Mouse (Mus musculus): Measurements from ENCODE around the gene Ogn. TPM values are rescaled to one million over a fixed set of nuclear protein-coding genes. Genes with fewer than 3 reads are reported as not detected.

Gene Ogn
- total and polyA plus RNA-seq, 3 experiments, result 0.04 to 0.06 TPM; not detected in 1

DNA sequence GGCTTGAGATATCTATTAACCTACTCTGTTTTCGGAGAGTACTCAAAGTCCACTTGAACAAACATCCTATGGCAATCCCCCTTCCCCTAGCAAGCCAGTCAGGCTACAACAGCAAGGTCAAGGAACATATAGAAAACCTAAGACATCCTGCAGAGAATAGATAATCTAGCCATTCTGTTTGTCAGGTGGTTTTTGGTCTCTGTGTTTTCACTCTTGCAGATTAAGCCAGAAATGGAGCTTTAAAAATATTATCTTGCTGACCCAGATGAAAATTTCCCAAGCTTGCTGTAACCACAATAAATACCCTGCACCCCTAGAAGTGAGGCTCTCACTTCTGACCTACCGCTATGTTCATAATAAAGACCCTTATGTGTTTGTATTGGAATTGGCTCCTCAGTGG lies 36.4 kb upstream of the Ogn start:
- H3K27me3 ChIP-seq (ENCODE audit: control insufficient read depth in 1 of 2, insufficient read depth in 2 of 2, low read length in 2 of 2), result no peaks in the 10 kb centered on the region
- H3K4me3 ChIP-seq (ENCODE audit: control insufficient read depth in 1 of 2, insufficient read depth in 1 of 2, low read depth in 2 of 2, low read length in 2 of 2), result no peak overlapping the region
- H3K79me2 ChIP-seq (ENCODE audit: control insufficient read depth, insufficient read depth, low read length, poor library complexity), result no peaks in the 10 kb centered on the region
- no peaks in the 10 kb centered on the region for H3K9me3 ChIP-seq (replicated peaks; ENCODE audit: insufficient read depth, low read length)
- no peak overlapping the region for H3K9ac ChIP-seq (ENCODE audit: control insufficient read depth, low read depth, low read length, poor library complexity, severe bottlenecking)
- peak overlapping the region; percentile 73 for H3K27ac ChIP-seq (ENCODE audit: control insufficient read depth, low read depth, low read length)
- peaks cover 10 to 20% of the 10 kb centered on the region in 2 experiments for H3K4me1 ChIP-seq (ENCODE audit: control insufficient read depth in 1 of 2, insufficient read depth in 2 of 2, low read length in 2 of 2)
- peak; percentile 75 for DNase-seq (ENCODE audit: low read depth, low spot score)
- H3K36me3 ChIP-seq (ENCODE audit: control insufficient read depth in 1 of 2, insufficient read depth in 2 of 2, low read length in 2 of 2), result peaks cover 0 to 22% of the 10 kb centered on the region in 2 experiments; a peak in 2 of 4 replicates
- TF ChIP-seq BHLHE40 (IDR thresholded peaks at IDR 0.05; ENCODE audit: borderline replicate concordance, low read depth, low read length), result peak; percentile 65
- no peak for TF ChIP-seq NELFE (IDR thresholded peaks at IDR 0.05; ENCODE audit: low read depth, low read length)
- peak; percentile 97 for TF ChIP-seq TAL1 (IDR thresholded peaks at IDR 0.05; ENCODE audit: low read length)
- 0 out of 2 replicates have a peak, but pooled peaks have one; percentile 35 for TF ChIP-seq MYB (IDR thresholded peaks at IDR 0.05; ENCODE audit: low read depth, low read length)
- TF ChIP-seq MYC (IDR thresholded peaks at IDR 0.05; ENCODE audit: low read depth, low read length), result no peak
- TF ChIP-seq KAT2A (conservative IDR thresholded peaks at IDR 0.05; ENCODE audit: low read depth, low read length), result no peak
- no peak for TF ChIP-seq TBP (IDR thresholded peaks at IDR 0.05; ENCODE audit: low read depth, low read length)
- TF ChIP-seq CHD1 (IDR thresholded peaks at IDR 0.05; ENCODE audit: low read depth, low read length), result no peak
- TF ChIP-seq USF2 (IDR thresholded peaks at IDR 0.05; ENCODE audit: borderline replicate concordance in 1 of 2, insufficient read depth in 1 of 2, low read depth in 1 of 2, low read length in 2 of 2), result no peak
- peak; percentile 40; the same call in 1 of the 2 replicates for TF ChIP-seq MAFK (IDR thresholded peaks at IDR 0.05; ENCODE audit: borderline replicate concordance, low read depth, low read length)
- TF ChIP-seq SIN3A (IDR thresholded peaks at IDR 0.05; ENCODE audit: low read length), result peak; percentile 58
- peak; percentile 99 for TF ChIP-seq TCF12 (IDR thresholded peaks at IDR 0.05; ENCODE audit: low read depth, low read length)
- TF ChIP-seq SMC3 (IDR thresholded peaks at IDR 0.05; ENCODE audit: low read depth, low read length), result no peak
- 0 out of 2 replicates have a peak, but pooled peaks have one; percentile 17 for TF ChIP-seq HCFC1 (IDR thresholded peaks at IDR 0.05; ENCODE audit: low read depth, low read length)
- peak; percentile 50 for TF ChIP-seq CHD2 (IDR thresholded peaks at IDR 0.05; ENCODE audit: low read length)
- no peak for TF ChIP-seq POLR2AphosphoS2 (IDR thresholded peaks at IDR 0.05; ENCODE audit: low read length)
- TF ChIP-seq RCOR1 (IDR thresholded peaks at IDR 0.05; ENCODE audit: low read depth, low read length), result peak; percentile 87
- no peak for TF ChIP-seq CTCF (IDR thresholded peaks at IDR 0.05 in 2 of 3, conservative IDR thresholded peaks at IDR 0.05 in 1 of 3; ENCODE audit: control insufficient read depth in 1 of 3, insufficient read depth in 1 of 3, low read depth in 2 of 3, low read length in 3 of 3, poor library complexity in 1 of 3, severe bottlenecking in 1 of 3)
- TF ChIP-seq ELF1 (IDR thresholded peaks at IDR 0.05; ENCODE audit: low read depth, low read length), result 0 out of 2 replicates have a peak, but pooled peaks have one; percentile 29
- peak; percentile 65; the same call in 1 of the 2 replicates for TF ChIP-seq USF1 (IDR thresholded peaks at IDR 0.05; ENCODE audit: low read depth, low read length)
- no peak for TF ChIP-seq POLR2A (IDR thresholded peaks at IDR 0.05; ENCODE audit: control insufficient read depth in 1 of 2, insufficient read depth in 1 of 2, low read depth in 1 of 2, low read length in 2 of 2, poor library complexity in 1 of 2)
- TF ChIP-seq ETS1 (IDR thresholded peaks at IDR 0.05; ENCODE audit: low read depth, low read length), result peak; percentile 95
- TF ChIP-seq JUND (IDR thresholded peaks at IDR 0.05; ENCODE audit: low read depth, low read length), result no peak
- TF ChIP-seq ZC3H11A (IDR thresholded peaks at IDR 0.05; ENCODE audit: low read depth, low read length), result no peak
- 0 out of 2 replicates have a peak, but pooled peaks have one; percentile 16 for TF ChIP-seq ZNF384 (IDR thresholded peaks at IDR 0.05; ENCODE audit: low read depth, low read length)
- peak; percentile 96 to 97 for TF ChIP-seq EP300 (IDR thresholded peaks at IDR 0.05; ENCODE audit: low read depth in 1 of 2, low read length in 2 of 2)
- peak; percentile 64; the same call in 1 of the 2 replicates for TF ChIP-seq MEF2A (IDR thresholded peaks at IDR 0.05; ENCODE audit: extremely low read depth, insufficient replicate concordance, low read depth, low read length, poor library complexity, severe bottlenecking)
- no peak for TF ChIP-seq UBTF (IDR thresholded peaks at IDR 0.05; ENCODE audit: borderline replicate concordance, insufficient read depth, low read depth, low read length)
- TF ChIP-seq RAD21 (IDR thresholded peaks at IDR 0.05; ENCODE audit: low read depth, low read length), result no peak
- no peak for TF ChIP-seq POLR2AphosphoS5 (IDR thresholded peaks at IDR 0.05; ENCODE audit: borderline replicate concordance, low read depth, low read length)
- no peak for TF ChIP-seq E2F4 (IDR thresholded peaks at IDR 0.05; ENCODE audit: borderline replicate concordance, low read depth, low read length)
- no peak for TF ChIP-seq MAZ (IDR thresholded peaks at IDR 0.05; ENCODE audit: low read depth, low read length)
- peak; percentile 94 for TF ChIP-seq GATA1 (IDR thresholded peaks at IDR 0.05; ENCODE audit: low read depth, low read length)
- no peak; the same call in 1 of the 2 replicates for TF ChIP-seq ZMIZ1 (IDR thresholded peaks at IDR 0.05; ENCODE audit: low read depth, low read length)
- no peak for TF ChIP-seq MXI1 (IDR thresholded peaks at IDR 0.05; ENCODE audit: low read depth, low read length)
- TF ChIP-seq GABPA (IDR thresholded peaks at IDR 0.05; ENCODE audit: low read depth, low read length), result no peak
- TF ChIP-seq NRF1 (IDR thresholded peaks at IDR 0.05; ENCODE audit: insufficient read depth, low read depth, low read length, poor library complexity, severe bottlenecking), result no peak

Measured in MEL (cell line).